Mouse (Mus musculus): ENCODE measurements around the gene Iqsec1. TPM values are rescaled to one million over a fixed set of nuclear protein-coding genes. Genes with fewer than 3 reads are reported as not detected.

Iqsec1 gene
- polyA plus RNA-seq, 1 experiment from 2014 or later = 29.5 TPM

- no peaks in the 10 kb centered on the region for H3K9me3 ChIP-seq (ENCODE audit: control insufficient read depth, low read length)
- no peak overlapping the region for H3K27ac ChIP-seq (replicated peaks; ENCODE audit: low read depth, low read length)
- H3K9ac ChIP-seq (replicated peaks; ENCODE audit: low read length) = no peak overlapping the region
- H3K27me3 ChIP-seq (ENCODE audit: control insufficient read depth, insufficient read depth, low read length) = no peaks in the 10 kb centered on the region
- H3K4me3 ChIP-seq (replicated peaks; ENCODE audit: low read depth, low read length) = no peak overlapping the region
- WGBS = 77% methylated on average over 7 of the region's 7 CpGs
- no peaks in the 10 kb centered on the region; the same call in 1 of the 2 replicates for H3K4me1 ChIP-seq (ENCODE audit: control insufficient read depth, insufficient read depth, low read length)
- ATAC-seq (ENCODE audit: low FRiP score, low TSS enrichment) = no peak
- no peak for DNase-seq
- no peaks in the 10 kb centered on the region for H3K36me3 ChIP-seq (ENCODE audit: control insufficient read depth, insufficient read depth, low read length)
- no peak overlapping the region for H3K4me2 ChIP-seq (ENCODE audit: low read length)
Measured at GRCm38 (mm10) chr6:90625207-90625994, 363.1 kb downstream of the Iqsec1 start.

DNA sequence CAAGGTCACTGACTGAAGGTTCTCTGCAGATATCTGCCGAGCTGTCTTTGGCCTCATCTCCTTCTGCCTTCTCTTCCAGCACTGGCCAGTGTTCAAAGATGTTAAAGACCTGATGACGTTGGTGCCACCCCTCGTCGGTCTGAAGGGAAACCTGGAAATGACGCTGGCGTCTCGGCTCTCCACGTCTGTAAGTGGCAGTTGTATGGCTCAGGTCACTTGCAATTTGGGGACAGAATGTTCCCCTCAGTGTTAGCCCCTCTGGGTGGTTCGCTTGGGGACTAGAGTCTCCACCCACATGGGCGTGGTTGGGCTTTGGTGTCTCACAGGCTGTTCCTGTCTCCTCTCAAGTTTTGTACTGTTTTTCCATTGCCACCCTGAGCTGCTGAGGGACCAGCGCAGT is 363.8 kb downstream of the Iqsec1 start:
- Histone ChIP-seq H3K4me3 (replicated peaks; ENCODE audit: low read depth, low read length) (no peak overlapping the region), H3K27ac (replicated peaks; ENCODE audit: low read depth, low read length) (no peak overlapping the region), H3K9ac (replicated peaks; ENCODE audit: low read length) (no peak overlapping the region), H3K27me3 (ENCODE audit: control insufficient read depth, insufficient read depth, low read length) (no peaks in the 10 kb centered on the region), H3K36me3 (ENCODE audit: control insufficient read depth, insufficient read depth, low read length) (no peaks in the 10 kb centered on the region), H3K9me3 (ENCODE audit: control insufficient read depth, low read length) (no peaks in the 10 kb centered on the region), H3K4me2 (ENCODE audit: low read length) (no peak overlapping the region), H3K4me1 (ENCODE audit: control insufficient read depth, insufficient read depth, low read length) (no peaks in the 10 kb centered on the region; the same call in 1 of the 2 replicates)
- no peak for DNase-seq
- 82% methylated on average over 11 of the region's 11 CpGs for WGBS
- ATAC-seq (ENCODE audit: low FRiP score, low TSS enrichment) = no peak

DNA sequence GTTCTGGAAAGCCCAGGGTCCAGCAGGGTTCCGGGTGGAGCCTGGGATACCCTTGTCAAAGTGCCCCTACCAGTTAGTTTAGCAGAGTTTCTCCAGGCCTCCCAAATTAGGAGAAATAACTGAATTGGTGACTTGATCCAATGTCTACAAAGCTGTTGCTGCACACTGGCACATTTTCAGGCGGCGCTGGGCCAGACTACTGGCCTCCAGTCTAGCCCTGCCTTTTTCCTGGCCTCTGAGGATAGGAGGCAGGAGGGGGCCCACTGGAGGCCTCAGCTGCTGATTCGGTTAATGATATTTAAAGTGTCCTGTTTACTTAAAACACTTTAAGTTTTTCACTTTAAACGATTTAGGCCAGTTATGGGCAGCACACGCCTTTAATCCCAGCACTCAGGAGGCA is 364.3 kb downstream of the Iqsec1 start:
- DNase-seq (no peak), ATAC-seq (ENCODE audit: low FRiP score, low TSS enrichment) (no peak)
- Histone ChIP-seq H3K4me1 (ENCODE audit: control insufficient read depth, insufficient read depth, low read length) (no peaks in the 10 kb centered on the region; the same call in 1 of the 2 replicates), H3K36me3 (ENCODE audit: control insufficient read depth, insufficient read depth, low read length) (no peaks in the 10 kb centered on the region), H3K4me2 (ENCODE audit: low read length) (no peak overlapping the region), H3K9me3 (ENCODE audit: control insufficient read depth, low read length) (no peaks in the 10 kb centered on the region), H3K27ac (replicated peaks; ENCODE audit: low read depth, low read length) (no peak overlapping the region), H3K27me3 (ENCODE audit: control insufficient read depth, insufficient read depth, low read length) (no peaks in the 10 kb centered on the region), H3K4me3 (replicated peaks; ENCODE audit: low read depth, low read length) (no peak overlapping the region), H3K9ac (replicated peaks; ENCODE audit: low read length) (no peak overlapping the region)
- 91% methylated on average over 6 of the region's 6 CpGs for WGBS

DNA sequence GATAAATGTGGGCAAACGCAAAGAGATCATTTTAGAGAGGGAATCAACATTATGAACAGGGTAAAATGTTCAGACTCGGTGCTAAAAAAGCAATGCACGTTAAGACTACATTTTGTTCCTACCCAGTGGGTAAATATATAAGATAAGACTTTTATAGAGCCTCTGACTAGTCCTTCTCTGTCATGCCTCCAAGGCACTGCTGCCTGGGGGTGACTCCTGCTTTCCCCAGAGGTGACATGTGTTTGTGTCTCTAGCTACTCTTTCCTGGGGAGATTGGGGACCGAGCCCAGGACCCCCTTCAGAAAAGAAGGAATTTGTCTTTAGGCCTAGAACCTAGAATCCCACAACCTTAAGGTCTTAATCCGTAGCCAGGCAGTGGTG is 365.0 kb downstream of the Iqsec1 start:
- WGBS = 80% methylated on average over 5 of the region's 5 CpGs

GRCm38 (mm10) chr6:90622758-90623455 is 365.6 kb downstream of the Iqsec1 start:
- no peaks in the 10 kb centered on the region for H3K27me3 ChIP-seq (ENCODE audit: control insufficient read depth, insufficient read depth, low read length)
- no peak for DNase-seq
- H3K36me3 ChIP-seq (ENCODE audit: control insufficient read depth, insufficient read depth, low read length) = no peaks in the 10 kb centered on the region
- ATAC-seq (ENCODE audit: low FRiP score, low TSS enrichment) = no peak
- 38% methylated on average over 11 of the region's 11 CpGs for WGBS
- H3K27ac ChIP-seq (replicated peaks; ENCODE audit: low read depth, low read length) = no peak overlapping the region
- no peaks in the 10 kb centered on the region for H3K9me3 ChIP-seq (ENCODE audit: control insufficient read depth, low read length)
- no peak overlapping the region for H3K4me2 ChIP-seq (ENCODE audit: low read length)
- H3K4me3 ChIP-seq (replicated peaks; ENCODE audit: low read depth, low read length) = no peak overlapping the region
- H3K9ac ChIP-seq (replicated peaks; ENCODE audit: low read length) = no peak overlapping the region
- no peaks in the 10 kb centered on the region; the same call in 1 of the 2 replicates for H3K4me1 ChIP-seq (ENCODE audit: control insufficient read depth, insufficient read depth, low read length)

More for the DNA sequence above, 365.0 kb downstream of the Iqsec1 start:
- H3K36me3 ChIP-seq (ENCODE audit: control insufficient read depth, insufficient read depth, low read length) = no peaks in the 10 kb centered on the region
- H3K27ac ChIP-seq (replicated peaks; ENCODE audit: low read depth, low read length) = no peak overlapping the region
- no peak overlapping the region for H3K4me3 ChIP-seq (replicated peaks; ENCODE audit: low read depth, low read length)
- no peak overlapping the region for H3K9ac ChIP-seq (replicated peaks; ENCODE audit: low read length)
- H3K4me2 ChIP-seq (ENCODE audit: low read length) = no peak overlapping the region
- ATAC-seq (ENCODE audit: low FRiP score, low TSS enrichment) (no peak), DNase-seq (no peak)
- no peaks in the 10 kb centered on the region; the same call in 1 of the 2 replicates for H3K4me1 ChIP-seq (ENCODE audit: control insufficient read depth, insufficient read depth, low read length)
- H3K9me3 ChIP-seq (ENCODE audit: control insufficient read depth, low read length) = no peaks in the 10 kb centered on the region
- H3K27me3 ChIP-seq (ENCODE audit: control insufficient read depth, insufficient read depth, low read length) = no peaks in the 10 kb centered on the region

DNA sequence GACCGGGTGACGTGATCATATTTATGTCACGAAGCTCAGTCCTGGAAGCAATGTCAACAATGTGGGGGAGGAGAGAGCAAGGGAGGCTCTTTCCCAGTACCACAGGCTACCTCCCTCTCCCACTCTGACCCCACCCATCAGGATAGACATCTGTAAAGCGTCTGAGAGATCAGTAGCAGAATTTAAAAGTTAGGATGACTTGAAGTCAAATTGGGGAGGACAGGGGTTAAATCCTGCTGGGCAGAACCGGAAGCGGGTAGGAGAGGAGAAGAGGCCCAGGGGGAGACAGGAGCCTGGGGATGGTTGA is 366.9 kb downstream of the Iqsec1 start:
- H3K36me3 ChIP-seq (ENCODE audit: control insufficient read depth, insufficient read depth, low read length) = no peaks in the 10 kb centered on the region
- no peak overlapping the region for H3K27ac ChIP-seq (replicated peaks; ENCODE audit: low read depth, low read length)
- H3K27me3 ChIP-seq (ENCODE audit: control insufficient read depth, insufficient read depth, low read length) = no peaks in the 10 kb centered on the region
- H3K9me3 ChIP-seq (ENCODE audit: control insufficient read depth, low read length) = no peaks in the 10 kb centered on the region
- no peaks in the 10 kb centered on the region; the same call in 1 of the 2 replicates for H3K4me1 ChIP-seq (ENCODE audit: control insufficient read depth, insufficient read depth, low read length)
- no peak overlapping the region for H3K4me2 ChIP-seq (ENCODE audit: low read length)
- H3K9ac ChIP-seq (replicated peaks; ENCODE audit: low read length) = no peak overlapping the region
- no peak for ATAC-seq (ENCODE audit: low FRiP score, low TSS enrichment)
- WGBS = 84% methylated on average over 6 of the region's 6 CpGs
- DNase-seq = no peak
- no peak overlapping the region for H3K4me3 ChIP-seq (replicated peaks; ENCODE audit: low read depth, low read length)

DNA sequence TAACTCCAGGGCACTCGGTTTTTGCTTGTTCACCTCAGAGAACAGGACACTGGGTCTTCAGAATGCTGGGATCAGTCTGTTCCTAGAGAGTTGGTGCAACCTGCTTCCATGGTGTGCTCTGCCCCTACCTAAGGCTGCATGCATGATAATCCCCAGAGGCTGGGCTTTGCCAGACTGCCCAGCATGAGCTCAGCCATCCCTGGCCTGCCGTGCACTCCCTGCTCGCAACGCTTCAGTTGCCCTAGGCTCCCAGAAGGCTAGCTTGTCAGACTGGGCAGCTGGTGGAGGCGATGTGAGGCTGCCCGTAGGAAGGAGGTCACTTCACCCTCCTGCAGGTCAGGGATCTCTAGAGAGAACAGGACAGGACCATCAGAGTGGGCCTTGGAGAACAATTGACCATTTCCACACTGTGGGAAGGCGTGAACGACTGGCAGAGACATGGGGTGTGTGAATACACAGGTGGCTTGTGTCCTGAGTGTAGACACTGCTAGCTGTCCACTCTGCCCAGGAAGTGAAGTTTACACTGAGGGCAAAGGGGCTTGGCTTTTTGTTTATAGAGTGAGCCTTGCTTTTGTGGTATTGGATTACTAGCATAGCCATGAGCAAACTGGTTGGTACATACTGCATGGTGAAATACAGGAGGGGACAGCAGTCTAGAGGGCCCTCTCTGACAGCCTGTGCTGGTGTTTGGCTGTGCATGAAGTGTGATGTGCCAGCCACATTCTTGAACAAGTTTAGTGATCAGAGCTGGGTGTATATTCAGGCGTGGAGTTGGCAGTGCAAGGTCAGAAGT is 367.5 kb downstream of the Iqsec1 start:
- Histone ChIP-seq H3K4me2 (ENCODE audit: low read length) (no peak overlapping the region), H3K9ac (replicated peaks; ENCODE audit: low read length) (no peak overlapping the region), H3K9me3 (ENCODE audit: control insufficient read depth, low read length) (no peaks in the 10 kb centered on the region), H3K4me1 (ENCODE audit: control insufficient read depth, insufficient read depth, low read length) (no peaks in the 10 kb centered on the region; the same call in 1 of the 2 replicates), H3K36me3 (ENCODE audit: control insufficient read depth, insufficient read depth, low read length) (no peaks in the 10 kb centered on the region), H3K4me3 (replicated peaks; ENCODE audit: low read depth, low read length) (no peak overlapping the region), H3K27ac (replicated peaks; ENCODE audit: low read depth, low read length) (no peak overlapping the region), H3K27me3 (ENCODE audit: control insufficient read depth, insufficient read depth, low read length) (no peaks in the 10 kb centered on the region)
- no peak for ATAC-seq (ENCODE audit: low FRiP score, low TSS enrichment)
- DNase-seq = no peak
- 34% methylated on average over 9 of the region's 9 CpGs for WGBS

- DNase-seq = no peak
- H3K4me1 ChIP-seq (ENCODE audit: control insufficient read depth, insufficient read depth, low read length) = no peaks in the 10 kb centered on the region; the same call in 1 of the 2 replicates
- 69% methylated on average over 5 of the region's 5 CpGs for WGBS
- H3K36me3 ChIP-seq (ENCODE audit: control insufficient read depth, insufficient read depth, low read length) = no peaks in the 10 kb centered on the region
- H3K9ac ChIP-seq (replicated peaks; ENCODE audit: low read length) = no peak overlapping the region
- no peak for ATAC-seq (ENCODE audit: low FRiP score, low TSS enrichment)
- no peak overlapping the region for H3K27ac ChIP-seq (replicated peaks; ENCODE audit: low read depth, low read length)
- H3K9me3 ChIP-seq (ENCODE audit: control insufficient read depth, low read length) = no peaks in the 10 kb centered on the region
- H3K4me2 ChIP-seq (ENCODE audit: low read length) = no peak overlapping the region
- no peaks in the 10 kb centered on the region for H3K27me3 ChIP-seq (ENCODE audit: control insufficient read depth, insufficient read depth, low read length)
- no peak overlapping the region for H3K4me3 ChIP-seq (replicated peaks; ENCODE audit: low read depth, low read length)
Measured at GRCm38 (mm10) chr6:90619936-90620335, 368.5 kb downstream of the Iqsec1 start.

Measured in midbrain, embryonic 14.5 days (tissue).